Mouse (Mus musculus) hematopoietic stem cell, adult 5-6 weeks (primary cell): Measurements from ENCODE around the gene Lsm4. TPM values are rescaled to one million over a fixed set of nuclear protein-coding genes. Genes with fewer than 3 reads are reported as not detected.

Experiments used
- ATAC-seq, 2 experiments: fragments of 125-278 bp in 1 of 2; replicated peaks in 1 of 2; 2 replicates each; pipeline ENCODE4 v1.8.0; 2016 to 2017; ENCODE audit warnings: inconsistent platforms in 2 of 2, mild to moderate bottlenecking in 2 of 2, moderate number of reproducible peaks in 2 of 2, low read depth in 1 of 2, moderate TSS enrichment in 1 of 2; ENCODE audit not compliant: low FRiP score in 2 of 2, poor library complexity in 2 of 2, severe bottlenecking in 2 of 2, insufficient read depth in 1 of 2, low TSS enrichment in 1 of 2
- total RNA-seq: library from RNA; stranded (forward); fragments of 172-1452, 232-1000 nt; gene quantifications from 2 replicates; pipeline ENCODE4 v1.2.3, GENCODE M21; 2017

Lsm4 gene
- total RNA-seq, 1 experiment from 2014 or later: 156 TPM

DNA sequence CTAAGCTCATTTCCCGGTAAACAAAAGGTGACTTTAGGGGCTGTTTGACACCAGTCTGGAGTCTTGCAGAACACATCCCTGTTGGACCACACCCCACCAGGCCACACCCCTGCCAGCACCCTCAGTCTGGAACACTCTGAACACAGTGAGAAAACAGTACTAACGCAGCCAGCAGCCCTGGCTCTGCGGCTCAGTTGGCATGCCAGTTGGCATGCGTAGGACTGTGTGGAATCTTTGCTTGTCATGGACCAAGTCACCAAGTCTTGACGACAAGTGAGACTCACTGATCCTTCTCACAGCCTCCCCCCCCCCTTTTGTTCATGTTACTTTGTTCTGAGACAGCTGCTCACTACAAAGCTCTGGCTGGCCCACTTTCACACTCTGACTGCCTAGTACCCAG, 6.0 kb upstream of the Lsm4 start:
- ATAC-seq: no peak

DNA sequence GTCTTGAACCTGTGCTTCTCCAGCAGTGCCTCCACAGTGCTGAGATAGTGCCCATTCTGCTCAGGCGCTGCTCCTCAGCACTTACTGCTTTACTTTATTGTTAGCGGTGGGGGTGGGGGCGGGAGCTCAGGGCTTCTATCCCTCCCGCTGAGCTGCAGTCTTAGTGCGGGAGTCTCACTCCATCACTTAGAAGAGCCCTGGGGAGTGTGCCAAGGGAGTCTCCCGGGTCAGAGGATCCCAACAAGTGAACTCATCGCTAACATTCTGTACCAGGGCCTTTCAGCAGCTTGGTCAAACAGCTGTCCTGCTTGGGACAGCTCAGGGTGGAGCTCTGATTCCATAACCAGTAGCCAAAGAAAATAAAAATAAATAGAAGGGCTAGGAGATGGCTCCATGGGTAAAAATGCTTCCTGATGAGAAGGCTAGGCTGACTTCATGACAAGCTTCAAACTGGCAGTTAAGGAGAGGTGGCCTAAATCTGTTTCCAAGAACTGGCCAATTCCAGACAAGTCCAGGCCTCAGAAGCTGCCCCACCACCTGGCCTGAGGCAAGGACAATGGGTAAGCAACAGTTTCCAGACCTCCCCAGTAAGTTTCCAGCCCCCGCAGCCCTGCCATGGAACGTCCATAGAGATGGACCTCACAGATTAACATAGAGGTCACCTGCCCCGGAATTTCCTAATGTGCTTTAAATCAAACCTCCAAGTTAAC, 1.3 kb upstream of the Lsm4 start:
- ATAC-seq: no peak

DNA sequence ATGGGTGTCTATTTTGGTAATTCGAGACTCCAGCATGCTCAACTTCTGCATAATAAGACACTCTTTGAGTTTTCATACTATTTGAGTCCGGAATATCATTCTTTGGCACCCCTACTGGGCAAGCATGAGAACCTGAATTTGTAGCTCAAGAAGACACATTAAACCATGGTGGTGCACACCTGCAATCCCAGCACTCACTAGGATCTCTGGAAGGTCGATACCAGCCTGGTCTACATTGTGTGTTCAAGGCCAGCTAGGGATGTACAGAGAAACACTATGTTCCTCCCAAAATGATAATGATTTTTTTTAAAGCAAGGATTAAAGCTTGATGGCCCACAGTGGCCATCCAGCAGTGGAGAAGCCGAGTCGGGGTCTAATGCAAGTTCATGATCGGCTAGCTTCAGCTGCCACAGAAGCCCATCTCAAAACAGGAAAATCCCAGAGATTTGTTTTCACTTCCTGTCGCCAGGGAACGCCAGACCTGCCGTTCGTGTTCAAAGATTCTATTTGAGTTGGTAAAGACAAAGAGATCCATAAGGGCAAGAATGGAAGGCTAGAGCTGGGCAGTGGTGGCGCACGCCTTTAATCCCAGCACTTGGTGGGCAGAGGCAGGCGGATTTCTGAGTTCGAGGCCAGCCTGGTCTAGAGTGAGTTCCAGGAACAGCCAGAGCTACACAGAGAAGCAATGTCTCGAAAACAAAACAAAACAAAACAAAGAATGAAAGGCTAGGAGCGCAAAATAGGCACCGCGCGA, 546 bp upstream of the Lsm4 start:
- ATAC-seq: no peak

DNA sequence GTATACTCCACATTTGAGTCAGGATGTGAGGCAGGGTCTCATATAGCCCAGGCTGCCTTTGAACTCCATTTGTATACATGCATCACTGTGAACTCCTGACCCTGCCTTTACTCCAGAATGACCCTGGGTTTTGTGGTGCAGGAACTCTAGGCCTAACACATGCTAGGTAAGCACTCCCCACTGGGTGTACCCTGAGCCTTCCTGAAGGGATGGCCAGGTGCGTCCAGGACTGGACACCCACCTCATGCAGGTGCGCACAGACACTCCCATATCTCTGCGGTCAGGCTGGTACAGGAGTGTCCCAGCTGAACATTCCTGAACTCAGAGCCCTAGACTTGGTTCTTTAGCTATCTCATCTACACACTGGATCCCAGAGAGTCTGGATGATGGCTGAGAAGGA, 1.1 kb downstream of the Lsm4 start:
- ATAC-seq: no peak

DNA sequence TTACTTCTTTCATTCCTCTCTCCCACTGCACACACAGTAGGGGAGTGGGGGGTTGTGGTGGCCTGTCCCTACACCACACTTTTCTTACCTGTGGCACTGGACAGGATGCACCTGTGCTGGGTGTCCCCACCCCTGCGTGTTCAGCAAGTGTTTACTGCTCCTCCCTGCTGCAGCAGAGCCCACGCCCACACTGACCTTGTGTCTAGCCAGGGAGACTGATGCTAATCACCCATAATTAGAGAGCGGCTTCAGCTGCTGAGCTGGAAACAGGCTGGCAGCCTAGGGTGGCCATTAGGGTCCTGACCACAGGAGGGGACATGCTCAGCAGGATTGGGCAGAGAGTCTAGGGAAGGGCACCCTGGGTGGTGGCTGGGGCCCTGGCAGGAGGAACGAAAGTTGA, 1.7 kb downstream of the Lsm4 start:
- ATAC-seq: no peak

DNA sequence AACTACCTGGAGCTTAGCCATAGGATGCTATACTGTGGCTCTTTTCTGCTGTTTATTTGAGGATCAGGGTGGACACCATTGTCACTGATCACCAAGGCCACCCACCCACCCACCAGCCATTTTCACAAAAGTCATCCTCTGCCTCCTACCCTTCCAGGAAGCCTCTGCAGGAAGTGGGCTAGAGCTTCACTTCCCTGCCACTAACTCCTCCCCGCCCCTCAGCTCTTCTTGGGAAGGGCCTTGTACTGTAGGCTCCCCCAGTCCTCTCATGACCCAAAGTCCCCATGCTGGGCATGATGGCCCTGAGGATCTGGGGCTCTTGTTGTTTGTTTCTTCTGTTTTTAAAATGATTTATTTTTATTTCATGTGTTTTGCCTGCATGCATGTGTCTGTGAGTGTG, 2.3 kb downstream of the Lsm4 start:
- 0 out of 4 replicates have a peak, but pooled peaks of 1 of the 2 experiments have one; percentile 12 for ATAC-seq

DNA sequence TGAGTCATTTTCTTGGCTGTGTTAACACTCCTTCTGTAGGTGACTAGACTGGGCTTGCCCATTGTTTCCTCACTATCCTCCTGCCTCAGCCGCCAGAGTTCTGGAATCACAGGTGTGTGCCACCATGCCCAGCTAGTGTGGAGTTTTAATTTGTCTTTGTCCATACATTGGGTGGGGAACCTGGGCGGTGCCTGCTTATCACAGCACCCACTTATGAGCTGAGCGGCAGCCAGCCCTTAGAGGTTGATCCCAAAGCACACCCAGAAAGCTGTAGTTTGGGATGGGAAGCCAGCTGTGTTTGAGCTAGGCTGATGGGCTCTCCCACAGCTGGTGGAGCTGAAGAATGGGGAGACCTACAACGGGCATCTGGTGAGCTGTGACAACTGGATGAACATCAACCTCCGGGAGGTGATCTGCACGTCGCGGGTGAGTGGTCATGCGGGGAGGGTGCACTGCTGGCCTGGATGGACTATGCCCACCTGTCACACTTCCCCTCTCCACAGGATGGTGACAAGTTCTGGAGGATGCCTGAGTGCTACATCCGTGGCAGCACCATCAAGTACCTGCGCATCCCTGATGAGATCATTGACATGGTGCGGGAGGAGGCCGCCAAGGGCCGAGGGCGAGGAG, 4.5 kb downstream of the Lsm4 start:
- ATAC-seq: no peak

DNA sequence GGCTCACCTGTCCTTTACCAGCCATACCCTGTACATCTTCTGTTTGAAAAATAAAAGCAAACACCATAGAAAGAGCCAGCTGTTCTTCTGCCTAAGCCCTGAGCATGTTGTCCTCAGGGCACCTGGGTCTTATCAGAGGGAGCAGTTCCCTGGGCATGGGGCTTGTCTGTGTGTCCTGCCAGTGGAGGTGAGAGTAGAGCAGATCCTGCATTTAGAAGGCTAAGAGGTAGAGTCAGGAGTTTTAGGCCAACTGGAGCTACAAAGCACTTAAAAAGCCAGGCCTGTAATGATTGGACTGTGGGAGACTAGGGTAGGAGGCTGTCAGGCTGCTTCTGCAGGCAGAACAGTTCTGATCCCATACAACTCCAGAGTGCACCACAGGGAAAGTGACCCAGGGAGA, 5.6 kb downstream of the Lsm4 start:
- no peak for ATAC-seq

DNA sequence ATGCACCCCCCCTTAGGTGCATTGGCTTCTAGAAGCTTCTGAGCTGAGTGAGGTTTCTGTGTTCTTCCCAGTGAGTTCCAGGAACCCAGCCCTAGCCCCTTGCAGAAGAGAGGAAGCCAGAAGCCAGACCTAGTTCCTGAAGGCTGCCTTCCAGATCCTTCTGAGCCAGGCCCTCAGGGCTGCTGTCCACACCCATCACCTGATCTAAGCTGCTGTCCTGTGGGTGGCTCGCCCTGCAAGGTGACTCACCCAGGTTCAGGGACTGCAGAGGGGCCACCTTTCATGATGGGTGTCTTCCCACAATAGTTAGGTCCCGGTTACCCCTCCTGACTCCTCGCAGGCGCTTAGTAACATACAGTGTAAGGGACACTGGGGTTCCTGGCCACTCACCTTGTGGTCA, 6.4 kb downstream of the Lsm4 start:
- no peak for ATAC-seq

DNA sequence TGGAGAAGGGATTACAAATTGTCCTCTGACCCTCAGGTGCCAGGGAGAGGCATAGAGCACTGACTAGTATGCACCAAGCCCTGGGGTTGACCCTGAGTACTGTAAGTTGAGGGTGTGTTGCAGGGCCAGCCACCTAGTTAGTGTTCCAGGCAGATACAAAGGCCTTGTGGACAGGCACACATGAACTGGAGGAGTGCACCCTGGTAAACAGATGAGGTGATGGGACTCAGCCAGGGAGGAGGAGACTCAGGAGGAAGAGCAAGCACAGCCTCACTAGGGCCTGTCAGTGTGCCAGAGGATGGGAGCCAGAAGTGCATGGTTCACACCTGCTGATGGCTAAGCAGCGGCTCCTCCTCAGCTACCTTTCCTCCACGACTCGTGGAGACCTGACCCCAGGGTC, 7.0 kb downstream of the Lsm4 start:
- no peak for ATAC-seq

DNA sequence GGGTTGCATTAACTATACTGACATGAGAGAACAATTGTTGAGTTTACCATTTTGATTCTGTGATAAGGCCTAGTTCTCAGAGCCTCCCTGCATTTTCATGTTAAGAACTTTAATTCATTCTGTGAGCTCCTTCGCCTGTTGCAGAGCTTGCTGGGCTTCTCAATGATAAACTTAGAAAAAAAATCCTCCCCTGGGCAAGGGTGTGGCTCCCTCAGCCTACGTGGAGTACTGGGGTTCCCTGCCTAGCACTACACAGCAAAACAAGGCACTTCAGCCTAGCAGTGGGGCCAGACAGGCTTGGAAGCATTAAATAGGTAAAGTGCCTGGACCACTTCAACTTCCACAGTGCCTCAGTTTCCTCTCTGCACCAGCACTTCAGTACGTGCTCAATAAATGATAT, 8.4 kb downstream of the Lsm4 start:
- no peak for ATAC-seq

DNA sequence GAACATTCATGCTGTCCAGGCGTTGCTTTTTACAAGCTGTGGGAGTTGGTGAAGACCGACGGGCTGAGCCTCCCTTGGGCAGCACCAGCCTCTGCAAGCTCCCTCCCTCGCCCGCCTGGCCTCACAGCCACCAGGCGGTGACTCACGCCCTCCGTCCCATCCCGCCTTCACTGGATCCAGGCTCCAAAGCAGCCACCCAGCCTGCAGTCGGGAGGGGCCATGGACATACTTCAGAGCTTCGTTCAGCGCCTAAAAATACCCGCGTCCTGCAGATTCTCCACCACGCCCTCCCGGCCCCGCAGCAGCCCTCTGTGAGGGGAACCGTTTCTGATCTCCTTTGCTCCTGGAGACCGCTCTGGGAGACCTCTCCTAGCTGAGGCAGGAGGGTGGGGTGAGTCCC, 9.1 kb downstream of the Lsm4 start:
- ATAC-seq: no peak

DNA sequence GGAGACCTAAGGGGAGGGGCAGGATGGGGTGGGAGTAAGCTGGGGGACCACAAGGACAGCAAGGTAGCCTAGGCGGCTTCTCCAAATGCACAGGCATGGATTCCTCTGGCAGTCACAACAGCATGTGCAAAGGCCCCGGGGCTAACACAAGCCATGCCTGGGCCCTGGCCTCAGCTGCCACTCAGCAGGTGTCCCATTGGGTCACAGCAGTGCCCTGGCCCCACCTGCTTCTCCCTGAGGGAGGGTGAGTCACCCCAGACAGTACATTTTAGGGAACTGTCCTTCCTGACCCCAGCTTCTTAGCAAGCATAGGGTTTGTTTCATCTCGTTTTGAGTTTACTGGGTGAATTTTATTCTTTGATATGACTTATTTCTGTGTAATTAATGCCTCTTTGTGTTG, 9.6 kb downstream of the Lsm4 start:
- ATAC-seq: no peak

DNA sequence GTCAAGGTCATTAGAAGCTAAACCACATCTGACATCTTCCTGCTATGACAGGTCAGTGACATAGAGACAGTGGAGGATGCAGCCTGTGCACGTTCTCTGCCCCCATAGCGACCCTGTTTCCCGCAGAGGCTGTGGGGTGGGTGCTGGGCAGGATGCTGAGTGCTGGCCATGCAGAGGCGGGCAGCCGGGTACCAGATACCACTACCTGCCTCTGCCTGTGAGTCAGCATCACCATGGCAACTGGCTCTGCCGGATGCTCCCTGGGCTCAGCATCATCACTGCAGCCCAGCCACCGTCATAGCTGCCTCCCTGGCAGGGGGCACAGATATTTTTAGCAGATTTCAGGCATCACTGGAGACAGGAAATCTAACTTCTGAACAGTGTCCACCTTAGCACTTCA, 11.2 kb downstream of the Lsm4 start:
- ATAC-seq: no peak

DNA sequence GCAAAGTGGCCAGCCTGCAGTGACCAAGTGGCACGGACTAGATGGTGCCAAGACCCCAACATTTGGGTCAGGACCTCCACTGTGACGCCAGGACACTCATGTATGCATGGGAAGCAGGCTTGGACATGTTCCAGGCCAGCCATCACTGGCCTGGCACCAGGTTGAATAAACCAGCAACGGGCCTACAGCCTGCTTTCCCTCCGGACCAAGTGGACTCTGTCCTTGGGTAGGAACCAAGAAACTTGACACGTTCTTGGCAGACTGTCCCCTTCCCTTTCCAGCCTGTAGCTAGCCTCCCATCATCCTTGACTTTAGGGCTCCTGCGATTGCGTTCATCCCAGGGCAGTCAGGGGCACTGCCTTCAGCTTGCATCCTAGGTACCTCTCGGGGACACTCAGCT, 14.5 kb downstream of the Lsm4 start:
- ATAC-seq: no peak

DNA sequence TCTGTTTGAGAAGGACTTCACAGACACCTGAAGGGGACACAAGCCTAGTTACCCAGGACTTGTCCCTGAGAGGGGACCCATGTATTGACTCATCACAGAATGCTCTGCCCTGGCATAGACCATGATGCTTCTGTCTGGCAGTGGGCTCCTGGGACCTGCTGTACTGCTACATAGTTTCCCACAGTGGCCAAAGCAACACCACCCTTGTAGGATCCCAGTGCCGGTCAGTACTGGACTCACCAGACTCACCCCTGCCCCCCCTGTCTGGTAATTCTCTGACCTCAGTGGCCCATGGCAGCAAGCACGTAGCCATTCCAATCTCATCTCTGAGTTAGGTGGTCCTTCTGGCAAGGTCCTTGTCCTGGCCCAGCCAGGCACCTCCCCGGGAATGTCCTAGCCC, 15.1 kb downstream of the Lsm4 start:
- no peak for ATAC-seq

DNA sequence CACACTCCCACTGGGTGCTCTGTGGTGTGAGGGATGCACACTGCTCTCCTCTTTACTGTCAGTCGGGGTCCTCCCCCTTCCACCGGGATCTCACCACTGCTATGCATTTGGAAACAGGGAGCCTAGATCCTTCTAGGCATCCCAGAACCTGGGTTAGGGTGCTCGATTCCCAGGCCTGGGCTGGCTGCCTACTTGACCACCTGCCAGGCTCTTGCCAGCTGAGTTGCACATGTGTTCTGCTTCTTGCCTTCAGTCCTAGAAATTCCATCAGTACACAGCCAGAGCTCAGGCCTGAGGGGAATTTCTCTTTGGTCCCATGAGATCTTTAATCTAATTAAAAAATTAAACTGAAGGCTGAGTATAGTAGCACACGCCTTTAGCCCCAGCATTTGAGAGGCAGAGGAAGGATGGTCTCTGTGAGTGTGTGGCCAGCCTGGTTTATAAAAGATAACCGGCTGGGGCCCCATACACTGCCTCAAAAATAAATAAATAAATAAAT, 16.9 kb downstream of the Lsm4 start:
- ATAC-seq: no peak

DNA sequence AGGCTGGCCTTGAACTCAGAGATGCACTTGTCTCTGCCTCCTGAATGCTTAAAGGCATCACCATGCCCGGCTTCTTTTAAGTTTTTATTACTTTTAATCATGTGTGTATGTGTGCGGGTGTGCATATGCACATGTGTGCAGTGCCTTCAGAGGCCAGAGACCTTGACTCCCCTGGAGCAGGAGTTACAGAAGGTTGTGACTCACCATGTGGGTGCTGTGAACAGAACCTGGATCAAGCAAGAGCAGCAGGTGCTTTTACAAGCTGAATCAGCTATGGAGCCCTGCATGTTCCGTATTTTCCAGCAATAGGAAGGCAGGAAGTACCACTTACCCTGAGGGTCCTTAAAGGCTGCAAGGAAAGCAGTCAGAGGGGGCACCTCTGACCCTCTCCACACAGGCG, 18.2 kb downstream of the Lsm4 start:
- ATAC-seq: no peak
